ENCODE assay signal across 14 mouse cellular contexts in genomic region chr11:93005991-93006390, GRCm38 (mm10).
"Had no signal": no experiment of that assay in that cellular context is flagged by ENCODE, and none has a peak within 500 bp of the region (broad histone marks: within the 10 kb centered on the region; RNA-seq: fewer than 3 reads in every experiment).

No protein-coding gene starts in this region.

- DNase-seq: kidney, adult 18-20 months; kidney, postnatal 10 days; kidney, postnatal 4 days; lung, embryonic 14.5 days; lung, postnatal 10 days; lung, postnatal 4 days; right cerebral cortex, postnatal 14 days had no signal

- ATAC-seq: midbrain, embryonic 15.5 days had no signal

- H3K9me3 ChIP-seq: limb, embryonic 10.5 days; midbrain, embryonic 15.5 days; neural tube, embryonic 12.5 days had no signal

- H3K4me2 ChIP-seq: liver, embryonic 11.5 days; lung, embryonic 14.5 days; midbrain, embryonic 11.5 days; midbrain, embryonic 15.5 days; neural tube, embryonic 12.5 days had no signal

- H3K9ac ChIP-seq: lung, embryonic 14.5 days; midbrain, embryonic 15.5 days; neural tube, embryonic 12.5 days had no signal

- H3K27me3 ChIP-seq: midbrain, embryonic 15.5 days; neural tube, embryonic 12.5 days had no signal

- H3K27ac ChIP-seq: layer of hippocampus, adult 2 months; limb, embryonic 10.5 days; midbrain, embryonic 15.5 days; neural tube, embryonic 12.5 days; stomach, postnatal 0 days had no signal

- H3K4me3 ChIP-seq: layer of hippocampus, adult 2 months; limb, embryonic 10.5 days; midbrain, embryonic 15.5 days; neural tube, embryonic 12.5 days had no signal

- H3K36me3 ChIP-seq: limb, embryonic 10.5 days; midbrain, embryonic 15.5 days; neural tube, embryonic 12.5 days had no signal

- H3K4me1 ChIP-seq: limb, embryonic 10.5 days; midbrain, embryonic 15.5 days; neural tube, embryonic 12.5 days had no signal
